Mouse (Mus musculus) heart, adult 2 months (tissue): ENCODE data around the gene Pax7. TPM values are rescaled to one million over a fixed set of nuclear protein-coding genes. Genes with fewer than 3 reads are reported as not detected.

Source experiments
- DNase-seq, 2 experiments: peaks; one replicate each; pipeline ENCODE4 v3.0.0; 2021
- H3K27ac ChIP-seq: fragments of 200-600 bp; 2 replicates; pipeline ENCODE4 v1.8.1; 2022
- H3K27me3 ChIP-seq: fragments of 200-500 bp; 2 replicates; pipeline ENCODE4 v1.6.1; 2012; ENCODE audit warnings: mild to moderate bottlenecking, low read length, inconsistent platforms, mixed read lengths; ENCODE audit not compliant: control insufficient read depth, insufficient read depth
- H3K36me3 ChIP-seq: fragments of 200-500 bp; 2 replicates; pipeline ENCODE4 v1.6.1; 2012; ENCODE audit warnings: low read length, inconsistent platforms; ENCODE audit not compliant: control insufficient read depth, insufficient read depth
- H3K4me1 ChIP-seq: fragments of 200-500 bp; 2 replicates; pipeline ENCODE4 v1.6.1; 2011; ENCODE audit warnings: low read length; ENCODE audit not compliant: control insufficient read depth, insufficient read depth
- H3K4me3 ChIP-seq: fragments of 200-600 bp; 2 replicates; pipeline ENCODE4 v1.8.1; 2022
- H3K79me2 ChIP-seq: fragments of 200-500 bp; replicated peaks from 2 replicates; pipeline ENCODE4 v1.6.1; 2012; ENCODE audit warnings: mild to moderate bottlenecking, inconsistent platforms, low read length, moderate library complexity, mixed read lengths; ENCODE audit not compliant: control insufficient read depth, insufficient read depth
- H3K9ac ChIP-seq: fragments of 200-500 bp; 2 replicates; pipeline ENCODE4 v1.6.1; 2012; ENCODE audit warnings: low read depth, mild to moderate bottlenecking, control low read depth, inconsistent platforms, low read length, mixed read lengths
- CTCF ChIP-seq: fragments of 200-600 bp; IDR thresholded peaks from 2 replicates; pipeline ENCODE4 v1.8.1; 2022; ENCODE audit warnings: antibody characterized with exemption, mild to moderate bottlenecking, moderate library complexity
- EP300 ChIP-seq: fragments of 200-500 bp; IDR thresholded peaks from 2 replicates; pipeline ENCODE4 v1.6.1; 2011; ENCODE audit warnings: low read depth, low read length, control low read depth; ENCODE audit not compliant: insufficient read depth
- POLR2A ChIP-seq: fragments of 200-500 bp; IDR thresholded peaks from 2 replicates; pipeline ENCODE4 v1.6.1; 2011; ENCODE audit warnings: mild to moderate bottlenecking, low read depth, low read length, control low read depth; ENCODE audit not compliant: insufficient read depth
- WGBS: fragments of 180-500 bp; shearing (Covaris S2); methylation state at CpG from one replicate; pipeline ENCODE4 v1.1.7; 2018; 5-methylcytosine and 5-hydroxymethylcytosine counted together
- intact Hi-C: fragments of 180-260 bp; cut with DNase I; formaldehyde crosslinking; loops from one replicate; pipeline ENCODE4 v1.15.1; 2025
- polyA plus RNA-seq: library from polyadenylated mRNA; depleted of rRNA; stranded (reverse); fragments of >200 nt; gene quantifications from 2 replicates; pipeline ENCODE4 v1.2.3, GENCODE M21; 2012
- total RNA-seq, 2 experiments: library from RNA; stranded (reverse); gene quantifications; 2 replicates each; pipeline ENCODE4 v1.2.3; 2021

The Pax7 gene
- total and polyA plus RNA-seq, 3 experiments, result not detected

DNA sequence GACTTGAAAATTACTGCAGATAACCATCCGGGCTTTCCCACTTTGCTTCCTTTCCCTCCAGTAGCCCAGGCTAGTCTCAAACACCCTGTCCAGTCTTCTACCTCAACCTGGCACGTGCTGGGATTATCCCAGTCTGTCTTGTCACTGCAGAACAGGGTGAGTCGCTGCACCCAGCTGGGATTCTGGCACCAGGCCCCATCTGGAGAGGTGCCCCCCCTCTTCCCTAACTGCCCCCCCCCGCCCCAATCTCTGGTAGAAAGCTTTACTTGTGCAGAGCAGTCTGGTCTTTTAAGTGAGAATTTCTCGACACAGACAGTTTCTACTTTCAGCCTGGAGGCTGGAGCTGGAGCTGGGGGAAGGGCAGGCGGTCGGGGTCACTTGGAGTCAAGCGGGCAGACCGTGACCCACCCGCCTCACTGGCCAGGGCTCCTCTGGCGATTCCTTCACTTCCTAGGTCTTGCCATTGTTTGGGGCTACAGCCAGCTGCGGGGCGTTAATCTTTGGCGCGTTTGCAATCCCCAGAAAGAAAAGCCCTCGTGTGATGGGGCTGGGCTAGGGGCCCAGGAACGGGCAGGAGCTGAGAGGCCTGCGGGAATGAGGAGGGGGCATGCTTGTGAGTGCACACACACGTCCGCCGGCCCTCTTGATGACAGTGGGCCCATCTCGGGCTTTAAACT is 22.4 kb downstream of the Pax7 start:
- H3K4me3 ChIP-seq, result no peak overlapping the region
- H3K27me3 ChIP-seq, result peaks cover 5% of the 10 kb centered on the region; the same call in 1 of the 2 replicates
- no peaks in the 10 kb centered on the region for H3K79me2 ChIP-seq
- H3K9ac ChIP-seq, result no peak overlapping the region
- TF ChIP-seq EP300 (no peak), POLR2A (no peak), CTCF (no peak)
- intact Hi-C loops, result no loop called here
- H3K4me1 ChIP-seq, result no peaks in the 10 kb centered on the region
- no peaks in the 10 kb centered on the region for H3K36me3 ChIP-seq
- DNase-seq, result no peak
- WGBS, result 5% methylated on average over 22 of the region's 22 CpGs
- no peak overlapping the region for H3K27ac ChIP-seq

- H3K27ac ChIP-seq, result no peak overlapping the region
- DNase-seq, result no peak
- 35% methylated on average over 7 of the region's 7 CpGs for WGBS
- peaks cover 5% of the 10 kb centered on the region; the same call in 1 of the 2 replicates for H3K27me3 ChIP-seq
- no peaks in the 10 kb centered on the region for H3K79me2 ChIP-seq
- no peak overlapping the region for H3K4me3 ChIP-seq
- no peak overlapping the region for H3K9ac ChIP-seq
- H3K36me3 ChIP-seq, result no peaks in the 10 kb centered on the region
- no peak for TF ChIP-seq CTCF
- TF ChIP-seq POLR2A, result no peak
- TF ChIP-seq EP300, result no peak
- no peaks in the 10 kb centered on the region for H3K4me1 ChIP-seq
- intact Hi-C loops, result no loop called here
Observed at GRCm38 (mm10) chr4:139809381-139809820, 23.9 kb downstream of the Pax7 start.

GRCm38 (mm10) chr4:139807820-139808219 is 25.5 kb downstream of the Pax7 start:
- Histone ChIP-seq H3K27ac (no peak overlapping the region), H3K79me2 (no peaks in the 10 kb centered on the region), H3K27me3 (peaks cover 5% of the 10 kb centered on the region; the same call in 1 of the 2 replicates), H3K4me1 (no peaks in the 10 kb centered on the region), H3K9ac (no peak overlapping the region), H3K36me3 (no peaks in the 10 kb centered on the region), H3K4me3 (no peak overlapping the region)
- intact Hi-C loops, result no loop called here
- no peak for DNase-seq
- 30% methylated on average over 10 of the region's 10 CpGs for WGBS
- TF ChIP-seq EP300, result no peak
- no peak for TF ChIP-seq CTCF
- TF ChIP-seq POLR2A, result no peak

DNA sequence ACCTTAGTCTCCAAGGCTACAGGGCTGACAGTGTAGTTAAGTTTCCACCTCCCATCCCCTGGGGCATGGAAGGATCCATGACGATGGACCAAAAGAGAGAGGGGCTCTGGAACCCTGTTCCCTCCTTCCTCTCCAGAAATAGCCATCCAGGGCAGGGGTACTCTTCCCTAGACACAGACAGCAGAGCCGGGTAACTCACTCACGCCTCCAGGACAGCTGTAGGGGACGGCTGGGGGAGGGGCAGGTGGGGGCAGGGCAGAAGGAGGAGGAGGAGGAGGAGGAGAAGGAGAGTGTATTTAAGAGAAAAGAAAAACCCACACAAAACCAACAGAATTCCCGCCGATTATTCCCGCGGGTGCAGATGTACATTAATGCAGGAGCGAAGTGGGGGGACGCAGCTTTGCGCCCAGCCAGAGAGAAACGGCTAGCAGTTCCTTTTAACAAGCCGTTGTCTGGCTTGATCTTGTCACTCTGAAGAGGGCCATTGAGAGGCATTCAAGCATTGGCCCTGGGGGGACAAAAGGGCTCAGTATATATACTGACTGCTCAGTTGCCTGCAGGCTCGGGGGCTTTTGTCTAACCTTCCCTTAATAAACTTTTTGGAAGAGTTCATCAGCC is 26.0 kb downstream of the Pax7 start:
- no peak overlapping the region for H3K27ac ChIP-seq
- no peak overlapping the region for H3K9ac ChIP-seq
- intact Hi-C loops, result no loop called here
- no peak overlapping the region for H3K4me3 ChIP-seq
- H3K4me1 ChIP-seq, result no peaks in the 10 kb centered on the region
- no peaks in the 10 kb centered on the region for H3K36me3 ChIP-seq
- no peak for DNase-seq
- WGBS, result 12% methylated on average over 14 of the region's 14 CpGs
- TF ChIP-seq POLR2A (no peak), EP300 (no peak), CTCF (no peak)
- H3K79me2 ChIP-seq, result no peaks in the 10 kb centered on the region
- H3K27me3 ChIP-seq, result peaks cover 5% of the 10 kb centered on the region; the same call in 1 of the 2 replicates

DNA sequence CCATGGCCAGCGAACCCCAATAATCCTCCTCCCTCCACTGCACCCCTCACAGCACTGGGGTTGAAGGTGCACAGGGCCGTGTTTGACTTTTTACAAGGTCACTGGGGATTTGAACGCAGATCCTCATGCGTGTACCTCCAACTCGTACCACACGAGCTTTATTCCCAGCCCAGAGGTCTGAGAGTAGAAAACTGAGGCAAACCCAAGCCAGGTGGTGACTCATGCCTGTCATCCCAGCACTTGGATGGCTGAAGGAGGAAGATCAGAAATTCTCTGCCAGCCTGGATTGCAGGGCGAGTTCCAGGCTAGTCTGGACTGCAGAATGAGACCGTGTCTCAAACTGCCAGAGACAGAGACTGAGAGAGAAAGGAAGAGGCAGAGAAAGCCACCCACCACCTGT is 28.4 kb downstream of the Pax7 start:
- 70% methylated on average over 8 of the region's 8 CpGs for WGBS
- no peak overlapping the region for H3K4me3 ChIP-seq
- no peak overlapping the region for H3K9ac ChIP-seq
- H3K27me3 ChIP-seq, result peaks cover 5% of the 10 kb centered on the region; the same call in 1 of the 2 replicates
- intact Hi-C loops, result no loop called here
- TF ChIP-seq CTCF (no peak), POLR2A (no peak), EP300 (no peak)
- H3K36me3 ChIP-seq, result no peaks in the 10 kb centered on the region
- no peaks in the 10 kb centered on the region for H3K79me2 ChIP-seq
- DNase-seq, result no peak
- H3K4me1 ChIP-seq, result no peaks in the 10 kb centered on the region
- no peak overlapping the region for H3K27ac ChIP-seq

- no peak for DNase-seq
- 53% methylated on average over 2 of the region's 2 CpGs for WGBS
- TF ChIP-seq CTCF, result no peak
- no peak for TF ChIP-seq POLR2A
- no peak for TF ChIP-seq EP300
- Histone ChIP-seq H3K4me1 (no peaks in the 10 kb centered on the region), H3K4me3 (no peak overlapping the region), H3K79me2 (no peaks in the 10 kb centered on the region), H3K27me3 (peaks cover 5% of the 10 kb centered on the region; the same call in 1 of the 2 replicates), H3K36me3 (no peaks in the 10 kb centered on the region), H3K9ac (no peak overlapping the region), H3K27ac (no peak overlapping the region)
- intact Hi-C loops, result no loop called here
Observed at GRCm38 (mm10) chr4:139803981-139804380, 29.3 kb downstream of the Pax7 start.
